Mouse (Mus musculus): ENCODE measurements around the gene Frat2.

- TF ChIP-seq POLR2A (IDR thresholded peaks at IDR 0.05; ENCODE audit: extremely low read depth, insufficient read depth, low read length) (no peak), CTCF (IDR thresholded peaks at IDR 0.05; ENCODE audit: extremely low read depth, insufficient read depth, low read length) (no peak)
Observed at GRCm38 (mm10) chr19:41881842-41882241, 33.9 kb upstream of the Frat2 start.
